Mouse (Mus musculus): ENCODE data around the gene Hist2h3c1. TPM values are rescaled to one million over a fixed set of nuclear protein-coding genes. Genes with fewer than 3 reads are reported as not detected.
"Not testable (repeated sequence)": the region's sequence is repeated elsewhere in the genome, so short reads cannot be mapped to it uniquely, and the experiment has no call there.

Gene Hist2h3c1
- polyA plus RNA-seq, 1 experiment from 2014 or later: not detected

- WGBS: 4% methylated on average over 27 of the region's 27 CpGs
- peak; percentile 26; the same call in 1 of the 2 replicates for ATAC-seq
- Histone ChIP-seq H3K9me3 (ENCODE audit: control insufficient read depth, low read length) (no peaks in the 10 kb centered on the region), H3K4me1 (replicated peaks; ENCODE audit: control insufficient read depth, insufficient read depth, low read length) (peaks cover 24% of the 10 kb centered on the region), H3K27me3 (replicated peaks; ENCODE audit: control insufficient read depth, insufficient read depth, low read length) (no peaks in the 10 kb centered on the region), H3K4me2 (ENCODE audit: low read length) (peak overlapping the region; percentile 85), H3K27ac (ENCODE audit: low read length) (peak overlapping the region; percentile 98), H3K9ac (replicated peaks; ENCODE audit: low read depth, low read length) (peak overlapping the region; percentile 58), H3K4me3 (replicated peaks; ENCODE audit: low read length) (peak overlapping the region; percentile 69), H3K36me3 (ENCODE audit: control insufficient read depth, insufficient read depth) (no peaks in the 10 kb centered on the region)
These were observed 17.3 kb downstream of the Hist2h3c1 start for GRCm38 (mm10) chr3:96263558-96264403.

- H3K4me2 ChIP-seq (ENCODE audit: low read length): peak overlapping the region; percentile 85
- H3K36me3 ChIP-seq (ENCODE audit: control insufficient read depth, insufficient read depth): no peaks in the 10 kb centered on the region
- H3K9me3 ChIP-seq (ENCODE audit: control insufficient read depth, low read length): no peaks in the 10 kb centered on the region
- peaks cover 27% of the 10 kb centered on the region for H3K4me1 ChIP-seq (replicated peaks; ENCODE audit: control insufficient read depth, insufficient read depth, low read length)
- no peak overlapping the region; the same call in 1 of the 2 replicates for H3K4me3 ChIP-seq (replicated peaks; ENCODE audit: low read length)
- H3K9ac ChIP-seq (replicated peaks; ENCODE audit: low read depth, low read length): no peak overlapping the region
- peak overlapping the region; percentile 98 for H3K27ac ChIP-seq (ENCODE audit: low read length)
- ATAC-seq: no peak
- H3K27me3 ChIP-seq (replicated peaks; ENCODE audit: control insufficient read depth, insufficient read depth, low read length): no peaks in the 10 kb centered on the region
- 61% methylated on average over 7 of the region's 7 CpGs for WGBS
These were observed 18.0 kb downstream of the Hist2h3c1 start for GRCm38 (mm10) chr3:96264404-96264949.

- no peak overlapping the region for H3K27ac ChIP-seq (ENCODE audit: low read length)
- ATAC-seq: no peak
These were observed 19.7 kb downstream of the Hist2h3c1 start for GRCm38 (mm10) chr3:96266132-96266710.

GRCm38 (mm10) chr3:96267541-96267940, 21.1 kb downstream of the Hist2h3c1 start:
- no peak for ATAC-seq
- H3K36me3 ChIP-seq (ENCODE audit: control insufficient read depth, insufficient read depth): no peaks in the 10 kb centered on the region
- H3K4me1 ChIP-seq (replicated peaks; ENCODE audit: control insufficient read depth, insufficient read depth, low read length): peaks cover 20% of the 10 kb centered on the region
- no peak overlapping the region; the same call in 1 of the 2 replicates for H3K4me2 ChIP-seq (ENCODE audit: low read length)
- H3K9me3 ChIP-seq (ENCODE audit: control insufficient read depth, low read length): no peaks in the 10 kb centered on the region
- H3K9ac ChIP-seq (replicated peaks; ENCODE audit: low read depth, low read length): no peak overlapping the region
- WGBS: 68% methylated on average over 4 of the region's 4 CpGs
- no peaks in the 10 kb centered on the region for H3K27me3 ChIP-seq (replicated peaks; ENCODE audit: control insufficient read depth, insufficient read depth, low read length)
- peak overlapping the region; percentile 82 for H3K27ac ChIP-seq (ENCODE audit: low read length)
- no peak overlapping the region for H3K4me3 ChIP-seq (replicated peaks; ENCODE audit: low read length)

More at GRCm38 (mm10) chr3:96266132-96266710, 19.7 kb downstream of the Hist2h3c1 start:
- 93% methylated on average over 8 of the region's 8 CpGs for WGBS
- Histone ChIP-seq H3K4me3 (replicated peaks; ENCODE audit: low read length) (no peak overlapping the region), H3K36me3 (ENCODE audit: control insufficient read depth, insufficient read depth) (no peaks in the 10 kb centered on the region), H3K9ac (replicated peaks; ENCODE audit: low read depth, low read length) (no peak overlapping the region), H3K4me1 (replicated peaks; ENCODE audit: control insufficient read depth, insufficient read depth, low read length) (peaks cover 27% of the 10 kb centered on the region), H3K27me3 (replicated peaks; ENCODE audit: control insufficient read depth, insufficient read depth, low read length) (no peaks in the 10 kb centered on the region), H3K9me3 (ENCODE audit: control insufficient read depth, low read length) (no peaks in the 10 kb centered on the region), H3K4me2 (ENCODE audit: low read length) (no peak overlapping the region)

- ATAC-seq: peak; percentile 63
- WGBS: 12% methylated on average over 30 of the region's 30 CpGs
These were observed 21.7 kb downstream of the Hist2h3c1 start, which contains the start of gene Hist2h3b for GRCm38 (mm10) chr3:96268051-96268775. TSS of gene Hist2h3b (plus strand) at chr3:96268654.

GRCm38 (mm10) chr3:96268776-96269378, 22.4 kb downstream of the Hist2h3c1 start:
- WGBS: 0% methylated on average over 11 of the region's 44 CpGs
- Histone ChIP-seq H3K27ac (ENCODE audit: low read length) (peak overlapping the region; percentile 99), H3K4me2 (ENCODE audit: low read length) (peak overlapping the region; percentile 75), H3K4me1 (replicated peaks; ENCODE audit: control insufficient read depth, insufficient read depth, low read length) (peaks cover 18% of the 10 kb centered on the region), H3K4me3 (replicated peaks; ENCODE audit: low read length) (peak overlapping the region; percentile 61), H3K9ac (replicated peaks; ENCODE audit: low read depth, low read length) (peak overlapping the region; percentile 60)
- not testable (repeated sequence) for H3K9me3 ChIP-seq (ENCODE audit: control insufficient read depth, low read length); H3K36me3 ChIP-seq (ENCODE audit: control insufficient read depth, insufficient read depth); H3K27me3 ChIP-seq (replicated peaks; ENCODE audit: control insufficient read depth, insufficient read depth, low read length)
- ATAC-seq: peak; percentile 18

More at GRCm38 (mm10) chr3:96268051-96268775, 21.7 kb downstream of the Hist2h3c1 start, which contains the start of gene Hist2h3b:
- no peaks in the 10 kb centered on the region for H3K9me3 ChIP-seq (ENCODE audit: control insufficient read depth, low read length)
- peaks cover 20% of the 10 kb centered on the region for H3K4me1 ChIP-seq (replicated peaks; ENCODE audit: control insufficient read depth, insufficient read depth, low read length)
- peak within 1 kb of the TSS; percentile 60 for H3K9ac ChIP-seq (replicated peaks; ENCODE audit: low read depth, low read length)
- H3K27ac ChIP-seq (ENCODE audit: low read length): peak within 1 kb of the TSS; percentile 99
- H3K4me3 ChIP-seq (replicated peaks; ENCODE audit: low read length): peak within 1 kb of the TSS; percentile 61
- H3K4me2 ChIP-seq (ENCODE audit: low read length): peak within 1 kb of the TSS; percentile 88
- no peaks in the 10 kb centered on the region for H3K27me3 ChIP-seq (replicated peaks; ENCODE audit: control insufficient read depth, insufficient read depth, low read length)
- H3K36me3 ChIP-seq (ENCODE audit: control insufficient read depth, insufficient read depth): no peaks in the 10 kb centered on the region

GRCm38 (mm10) chr3:96269511-96270474, 23.3 kb downstream of the Hist2h3c1 start, which contains the start of gene Hist2h2bb:
TSS of gene Hist2h2bb (plus strand) at chr3:96269752.
- no peaks in the 10 kb centered on the region for H3K36me3 ChIP-seq (ENCODE audit: control insufficient read depth, insufficient read depth)
- no peaks in the 10 kb centered on the region for H3K27me3 ChIP-seq (replicated peaks; ENCODE audit: control insufficient read depth, insufficient read depth, low read length)
- H3K9ac ChIP-seq (replicated peaks; ENCODE audit: low read depth, low read length): peak within 1 kb of the TSS; percentile 78
- peak within 1 kb of the TSS; percentile 61 for H3K4me3 ChIP-seq (replicated peaks; ENCODE audit: low read length)
- ATAC-seq: peak; percentile 96
- H3K4me1 ChIP-seq (replicated peaks; ENCODE audit: control insufficient read depth, insufficient read depth, low read length): peaks cover 10% of the 10 kb centered on the region
- H3K9me3 ChIP-seq (ENCODE audit: control insufficient read depth, low read length): no peaks in the 10 kb centered on the region
- peak within 1 kb of the TSS; percentile 99 for H3K27ac ChIP-seq (ENCODE audit: low read length)
- under 1% methylated on average over 45 of the region's 45 CpGs for WGBS
- peak within 1 kb of the TSS; percentile 88 for H3K4me2 ChIP-seq (ENCODE audit: low read length)
